Mouse (Mus musculus) macrophage (primary cell): ENCODE results near the gene Pgm5. TPM values are rescaled to one million over a fixed set of nuclear protein-coding genes. Genes with fewer than 3 reads are reported as not detected.

Experiments
- H3K27ac ChIP-seq: fragments of 350-480 bp; formaldehyde crosslinking; 2 replicates; pipeline ENCODE4 v1.9.0; 2021
- H3K36me3 ChIP-seq: fragments of 350-480 bp; formaldehyde crosslinking; 2 replicates; pipeline ENCODE4 v1.9.0; 2021; ENCODE audit errors: inconsistent target
- H3K4me3 ChIP-seq: fragments of 350-480 bp; formaldehyde crosslinking; 2 replicates; pipeline ENCODE4 v1.9.0; 2021; ENCODE audit errors: inconsistent target
- H3K79me2 ChIP-seq: fragments of 350-480 bp; formaldehyde crosslinking; 2 replicates; pipeline ENCODE4 v1.9.0; 2021; ENCODE audit errors: inconsistent target
- WGBS: methylation state at CpG from one replicate; pipeline ENCODE4 v1.1.7; 2026; ENCODE audit warnings: inconsistent platforms; ENCODE audit not compliant: missing documents; 5-methylcytosine and 5-hydroxymethylcytosine counted together
- polyA plus RNA-seq: library from polyadenylated mRNA; stranded (reverse); fragments of 250-400 nt; gene quantifications from 3 replicates; pipeline ENCODE4 v1.2.4, GENCODE M21; 2018; ENCODE audit warnings: inconsistent platforms

Pgm5 gene
- polyA plus RNA-seq, 1 experiment from 2014 or later, result 0.07 TPM

DNA sequence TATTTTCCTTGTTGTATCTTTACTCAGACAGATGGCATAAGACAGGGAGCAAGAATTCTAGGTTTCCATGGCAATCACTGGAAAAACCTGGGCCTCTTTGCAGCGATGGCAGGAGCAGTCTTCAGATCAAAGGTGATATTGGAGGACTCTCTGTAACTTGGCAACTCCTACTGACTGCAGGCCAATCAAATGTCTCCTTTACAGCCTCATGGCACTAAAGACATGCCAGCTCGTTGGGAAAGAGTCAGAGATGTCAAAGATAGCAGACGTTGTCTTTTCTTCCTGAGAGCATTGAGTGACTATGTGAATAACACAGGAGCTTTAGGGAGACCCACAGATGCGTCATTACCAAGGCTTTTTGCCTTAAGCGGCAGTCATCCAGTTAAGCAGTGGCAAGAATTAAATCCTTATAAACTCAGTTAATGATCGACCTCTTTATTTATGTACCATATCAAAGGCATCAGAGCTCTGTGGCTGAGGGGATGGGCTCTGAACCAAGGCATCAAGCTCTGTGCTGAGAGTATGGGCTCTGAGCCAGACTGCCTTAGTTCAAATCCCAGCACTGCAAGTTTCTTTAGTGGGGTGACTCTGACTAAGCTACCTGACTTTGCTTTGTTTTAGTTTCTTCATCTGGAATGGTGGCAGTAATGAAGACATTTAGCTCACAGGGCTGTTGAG, 209.2 kb downstream of the Pgm5 start:
- WGBS, result 79% methylated on average over 6 of the region's 6 CpGs
- no peak overlapping the region for H3K4me3 ChIP-seq
- no peaks in the 10 kb centered on the region for H3K79me2 ChIP-seq
- no peaks in the 10 kb centered on the region for H3K36me3 ChIP-seq
- no peak overlapping the region for H3K27ac ChIP-seq

DNA sequence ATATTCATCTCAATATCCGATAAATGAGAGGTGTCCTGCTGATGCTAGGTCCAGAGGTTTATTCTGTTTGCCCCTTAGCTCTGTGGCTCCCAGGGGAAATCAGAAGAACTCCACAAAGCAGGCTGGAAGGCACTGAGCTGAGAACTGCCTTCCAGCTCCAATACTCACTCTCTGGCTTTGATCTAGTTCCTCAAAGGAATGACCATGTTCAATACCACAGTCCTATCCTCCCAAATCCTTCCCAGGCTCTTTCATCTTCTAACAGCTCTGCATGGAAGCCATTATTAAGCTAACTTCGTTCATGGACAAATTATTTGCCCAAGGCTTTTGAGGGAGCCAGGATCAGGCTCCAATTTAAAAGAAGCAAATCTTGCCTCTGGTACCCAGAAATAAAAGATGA, 210.1 kb downstream of the Pgm5 start:
- Histone ChIP-seq H3K27ac (no peak overlapping the region), H3K36me3 (no peaks in the 10 kb centered on the region), H3K4me3 (no peak overlapping the region), H3K79me2 (no peaks in the 10 kb centered on the region)
- WGBS, result 89% methylated on average over 2 of the region's 2 CpGs

DNA sequence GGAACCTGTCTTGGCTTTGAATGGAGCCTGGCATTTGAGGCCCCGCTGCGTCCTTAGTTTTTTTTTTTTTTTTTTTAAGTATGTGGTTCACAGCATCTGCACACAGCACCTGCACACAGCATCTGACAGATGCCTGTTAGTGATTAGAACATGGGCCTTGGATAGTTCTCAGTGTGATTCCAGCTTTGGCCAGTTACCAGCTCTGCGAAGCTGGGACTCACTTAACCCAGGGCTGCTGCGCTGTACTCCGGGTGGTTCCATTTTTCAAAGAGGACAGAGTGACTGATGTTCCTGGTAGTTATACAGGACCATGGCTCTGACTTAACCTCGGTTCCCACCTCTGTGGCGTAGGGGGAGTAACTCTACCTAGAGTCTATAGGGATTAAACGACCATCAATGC, 211.2 kb downstream of the Pgm5 start:
- H3K27ac ChIP-seq, result no peak overlapping the region
- H3K4me3 ChIP-seq, result no peak overlapping the region
- no peaks in the 10 kb centered on the region for H3K36me3 ChIP-seq
- 89% methylated on average over 8 of the region's 8 CpGs for WGBS
- no peaks in the 10 kb centered on the region for H3K79me2 ChIP-seq

GRCm38 (mm10) chr19:24648016-24648415, 213.6 kb downstream of the Pgm5 start:
- H3K4me3 ChIP-seq, result no peak overlapping the region
- 88% methylated on average over 4 of the region's 8 CpGs for WGBS
- no peaks in the 10 kb centered on the region for H3K36me3 ChIP-seq
- no peak overlapping the region for H3K27ac ChIP-seq
- H3K79me2 ChIP-seq, result no peaks in the 10 kb centered on the region

DNA sequence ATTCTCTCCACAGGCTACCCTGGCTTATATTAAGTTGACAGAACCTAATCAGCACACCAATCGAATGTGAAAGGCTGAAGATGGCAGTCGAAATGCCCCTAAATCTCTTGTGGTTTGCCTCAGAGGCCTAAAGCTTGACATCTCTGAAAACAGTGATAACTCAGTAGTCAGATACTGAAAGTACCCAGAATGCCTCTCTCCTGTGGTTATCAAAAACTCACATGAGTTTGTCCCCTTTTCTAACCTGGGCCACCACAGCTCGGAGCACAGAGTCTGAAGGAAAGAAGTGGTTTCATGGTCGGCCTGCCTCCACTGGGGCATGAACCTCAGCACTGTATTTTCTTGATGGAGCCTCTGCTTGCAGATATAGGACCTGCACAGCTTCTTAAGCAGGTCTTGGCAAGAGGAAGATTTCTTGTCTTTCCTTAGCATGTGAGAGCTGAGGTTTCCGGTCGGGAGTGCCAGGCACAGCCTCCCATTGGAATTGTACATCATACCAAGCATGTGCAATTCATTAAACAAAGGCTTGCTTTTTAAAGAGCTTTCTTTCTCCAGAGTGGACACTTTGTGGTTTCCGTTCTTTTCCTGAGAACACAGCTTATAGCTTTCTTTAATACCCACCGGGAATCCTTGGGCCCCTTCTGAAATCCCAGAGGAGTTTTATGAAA, 215.4 kb downstream of the Pgm5 start:
- no peak overlapping the region for H3K27ac ChIP-seq
- no peaks in the 10 kb centered on the region for H3K36me3 ChIP-seq
- no peaks in the 10 kb centered on the region for H3K79me2 ChIP-seq
- 71% methylated on average over 8 of the region's 8 CpGs for WGBS
- H3K4me3 ChIP-seq, result no peak overlapping the region

DNA sequence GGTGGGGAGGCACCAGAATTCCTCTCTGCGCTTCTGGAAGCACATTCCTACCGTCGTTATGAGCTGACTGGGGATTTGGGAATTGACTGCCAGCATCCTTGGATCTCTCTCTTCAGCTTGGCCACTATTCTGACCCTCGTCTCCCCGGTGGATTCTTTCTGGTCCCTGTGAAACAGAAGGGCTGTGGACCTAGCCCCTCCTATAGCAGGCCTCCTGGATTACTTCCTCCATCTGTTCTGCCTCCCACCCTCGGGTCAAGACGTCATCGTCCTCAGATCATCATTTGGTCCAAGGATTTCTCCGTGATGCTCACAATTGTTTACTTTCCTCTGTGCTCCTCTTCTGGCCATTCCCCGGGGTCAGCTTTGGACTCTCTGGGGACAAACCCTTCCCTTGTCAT, 216.7 kb downstream of the Pgm5 start:
- WGBS, result 85% methylated on average over 10 of the region's 10 CpGs
- H3K36me3 ChIP-seq, result no peaks in the 10 kb centered on the region
- no peaks in the 10 kb centered on the region for H3K79me2 ChIP-seq
- no peak overlapping the region for H3K4me3 ChIP-seq
- no peak overlapping the region for H3K27ac ChIP-seq

DNA sequence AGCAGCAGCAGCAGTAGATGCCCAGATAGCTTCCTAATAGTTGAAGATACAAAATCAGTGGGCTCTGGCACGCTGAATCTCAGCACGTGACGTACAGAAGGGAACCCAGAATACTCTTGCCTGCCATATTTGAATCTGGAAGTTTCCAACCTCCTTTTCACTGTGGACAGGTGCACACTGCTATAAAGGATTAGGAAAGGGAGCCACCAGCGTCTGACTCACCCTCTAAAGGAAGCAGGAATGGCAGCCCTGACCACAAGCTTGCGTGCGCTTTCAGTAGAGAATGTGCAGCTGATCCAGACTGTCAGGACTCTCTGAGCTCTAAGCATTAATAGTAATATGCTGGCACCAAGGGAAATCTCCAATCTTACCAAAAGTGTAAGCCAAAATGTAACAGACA, 220.7 kb downstream of the Pgm5 start:
- Histone ChIP-seq H3K36me3 (no peaks in the 10 kb centered on the region), H3K79me2 (no peaks in the 10 kb centered on the region), H3K27ac (no peak overlapping the region), H3K4me3 (no peak overlapping the region)
- WGBS, result 60% methylated on average over 6 of the region's 6 CpGs

GRCm38 (mm10) chr19:24637988-24638387, 223.7 kb downstream of the Pgm5 start:
- 95% methylated on average over 6 of the region's 6 CpGs for WGBS
- Histone ChIP-seq H3K4me3 (no peak overlapping the region), H3K27ac (no peak overlapping the region), H3K79me2 (no peaks in the 10 kb centered on the region), H3K36me3 (no peaks in the 10 kb centered on the region)

- H3K27ac ChIP-seq, result no peak overlapping the region
- H3K4me3 ChIP-seq, result no peak overlapping the region
- 25% methylated on average over 10 of the region's 10 CpGs for WGBS
- no peaks in the 10 kb centered on the region for H3K36me3 ChIP-seq
- no peaks in the 10 kb centered on the region for H3K79me2 ChIP-seq
These were observed 225.0 kb downstream of the Pgm5 start for GRCm38 (mm10) chr19:24636616-24637015.

- no peak overlapping the region for H3K4me3 ChIP-seq
- H3K36me3 ChIP-seq, result no peaks in the 10 kb centered on the region
- 3% methylated on average over 7 of the region's 7 CpGs for WGBS
- no peaks in the 10 kb centered on the region for H3K79me2 ChIP-seq
- H3K27ac ChIP-seq, result no peak overlapping the region
These were observed 227.1 kb downstream of the Pgm5 start for GRCm38 (mm10) chr19:24634602-24635001.

Other genes starting within 250 kb of the Pgm5 start
- not detected in 3 replicates for gene Tmem252, start 187.8 kb downstream of the Pgm5 start, polyA plus RNA-seq
- 55.1 to 158 TPM (median 76.7 TPM) in 3 replicates for gene Gm10053, start 13.8 kb upstream of the Pgm5 start, polyA plus RNA-seq
- not detected in 3 replicates for gene Foxd4, start 39.3 kb upstream of the Pgm5 start, polyA plus RNA-seq
- 8.8 to 12.9 TPM (median 11.9 TPM) in 3 replicates for gene Cbwd1, start 99.8 kb upstream of the Pgm5 start, polyA plus RNA-seq
- gene Dock8, start 137.7 kb upstream of the Pgm5 start, polyA plus RNA-seq, result 41.2 to 71.9 TPM (median 45.5 TPM) in 3 replicates